Mouse (Mus musculus): ENCODE results near the gene Lefty1. TPM values are rescaled to one million over a fixed set of nuclear protein-coding genes. Genes with fewer than 3 reads are reported as not detected.
"Not testable (repeated sequence)": the region's sequence is repeated elsewhere in the genome, so short reads cannot be mapped to it uniquely, and the experiment has no call there.

The Lefty1 gene
- total RNA-seq, 4 experiments from 2014 or later, result 0.43 to 1.2 (median 0.65) TPM

DNA sequence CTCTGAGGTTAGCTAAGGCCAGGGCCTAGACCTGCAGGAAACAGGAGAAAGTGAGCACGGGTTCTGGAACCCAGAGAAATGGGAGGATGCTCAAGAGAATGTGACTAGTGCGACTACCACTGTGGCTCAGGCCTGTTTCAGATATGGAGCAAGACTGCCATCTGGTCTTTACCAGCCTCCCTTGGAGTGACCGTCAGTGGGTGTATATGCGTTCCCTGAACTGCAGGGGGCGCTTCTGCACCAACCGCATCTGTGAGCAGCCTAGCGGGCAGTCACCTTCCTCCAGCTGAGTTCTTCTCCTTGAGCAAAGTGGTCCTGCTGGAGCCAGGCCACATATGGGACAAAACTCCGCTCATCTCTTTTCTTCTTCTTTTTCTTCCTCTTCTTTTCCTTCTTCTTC lies 15.1 kb upstream of the Lefty1 start:
- no peak for DNase-seq (ENCODE audit: low spot score)

DNA sequence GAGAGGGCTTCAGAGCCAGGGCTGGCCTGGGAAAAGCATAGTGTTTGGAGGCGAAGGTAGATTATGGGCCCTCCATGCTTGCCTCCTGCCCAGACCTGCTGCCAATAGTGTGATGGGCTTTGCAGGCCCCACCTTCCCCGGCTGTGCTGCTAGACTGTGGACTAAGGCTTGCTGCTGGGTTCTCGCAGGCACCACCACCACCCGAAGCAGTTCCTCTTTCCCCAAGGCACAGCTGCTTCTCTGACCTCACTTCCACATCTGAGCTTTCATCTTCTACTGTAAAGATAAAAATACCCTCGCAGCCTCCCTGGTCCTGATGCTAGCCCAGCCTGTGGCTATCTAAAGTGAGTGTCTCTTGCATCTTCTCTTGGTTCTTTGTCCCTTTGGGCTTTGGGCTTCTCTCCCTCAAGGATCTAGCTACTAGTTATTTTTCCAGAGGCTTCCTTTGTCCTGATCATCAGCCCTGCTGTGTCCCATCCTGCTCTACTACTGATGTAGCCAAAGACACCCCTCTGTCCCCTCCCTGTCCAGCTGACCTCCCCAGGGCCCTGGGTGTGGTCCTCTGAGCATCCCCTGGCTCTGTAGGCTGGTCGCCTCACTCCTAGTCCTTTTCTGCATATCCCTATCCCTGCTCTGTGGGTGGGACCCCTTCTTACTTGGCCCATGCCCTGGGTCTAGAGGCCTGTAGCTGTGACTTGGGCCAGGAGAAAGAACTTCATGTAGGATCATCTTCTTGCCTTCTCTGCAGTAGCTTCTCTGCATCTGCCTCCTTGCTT lies 12.4 kb upstream of the Lefty1 start:
- DNase-seq (ENCODE audit: low spot score), result no peak

DNA sequence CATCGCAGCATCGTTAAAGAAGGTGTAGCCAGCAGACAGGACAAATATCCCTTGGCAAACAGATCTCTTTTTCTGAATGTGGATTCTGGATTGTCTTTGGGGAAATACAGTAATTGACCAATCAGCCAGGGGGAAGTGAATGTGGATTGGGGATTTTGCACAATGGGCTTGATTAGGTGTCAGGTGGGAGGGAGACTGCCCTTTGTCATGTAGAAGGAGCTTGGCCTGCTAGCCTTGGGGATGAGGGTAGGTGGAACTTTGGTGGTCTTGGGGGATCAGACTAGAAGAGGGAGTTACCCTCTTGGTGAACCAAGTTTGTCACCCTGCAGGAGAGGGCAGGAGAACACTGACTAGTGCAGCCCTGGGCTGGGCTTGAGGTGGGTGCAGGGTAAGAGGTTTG lies 10.1 kb upstream of the Lefty1 start:
- DNase-seq (ENCODE audit: low spot score), result no peak

DNA sequence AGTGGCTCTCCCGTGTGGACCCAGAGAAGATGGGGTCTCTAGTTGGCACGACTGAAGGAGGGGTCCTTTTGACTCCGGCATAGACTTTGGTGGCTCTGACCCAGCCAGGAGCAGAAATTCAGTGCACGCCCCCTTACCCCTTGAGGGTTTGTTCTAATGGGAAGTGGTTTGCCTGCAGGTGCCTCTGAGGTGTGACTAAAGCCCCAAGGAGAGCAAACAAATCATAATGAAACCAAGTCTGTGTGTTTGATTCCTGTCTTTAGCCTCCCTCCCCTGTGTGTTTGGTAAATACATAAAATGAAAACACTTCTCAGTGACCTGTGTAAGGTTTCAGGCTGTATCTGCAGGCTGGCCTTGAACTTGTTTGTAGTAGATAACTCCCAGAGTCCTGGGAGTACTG lies 8.5 kb upstream of the Lefty1 start:
- no peak for DNase-seq (ENCODE audit: low spot score)

DNA sequence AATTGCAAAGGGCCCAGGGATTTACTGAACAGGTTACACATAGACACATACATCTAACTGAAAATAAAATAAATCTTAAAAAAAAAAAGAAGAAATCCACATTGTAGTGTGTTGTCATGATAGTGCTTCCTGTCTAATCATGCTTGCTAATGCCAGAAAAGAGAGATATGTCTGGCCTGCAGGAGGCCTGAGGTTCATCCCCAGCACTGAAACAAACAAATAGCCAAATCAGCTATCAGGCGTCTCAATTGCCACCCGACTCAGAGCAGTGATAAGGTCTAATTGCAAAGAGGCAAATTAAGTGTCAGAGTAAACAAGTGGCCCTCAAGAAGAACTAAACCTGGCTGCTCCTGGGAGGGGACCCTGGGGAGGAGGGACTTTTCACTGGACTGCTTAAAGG lies 5.2 kb upstream of the Lefty1 start:
- no peak for DNase-seq (ENCODE audit: low spot score)

DNA sequence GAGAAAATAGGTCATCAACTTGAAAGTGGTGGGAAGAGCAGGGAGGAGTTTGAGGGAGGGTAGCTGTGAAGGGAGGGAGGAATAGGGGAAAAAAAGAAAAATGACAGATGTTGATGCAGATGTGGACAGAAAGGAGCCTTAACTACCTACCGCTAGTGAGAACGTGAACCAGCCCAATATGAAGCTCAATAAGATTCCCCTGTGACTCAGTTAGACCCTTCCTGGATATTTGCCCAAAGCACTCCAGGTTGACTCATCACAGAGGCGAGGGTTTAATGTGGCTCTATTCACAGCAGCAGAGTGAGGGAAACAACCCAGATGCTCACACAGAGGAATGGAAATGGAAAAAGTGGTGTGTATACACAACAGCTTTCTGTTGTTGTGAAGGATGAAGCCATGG lies 3.7 kb upstream of the Lefty1 start:
- no peak for DNase-seq (ENCODE audit: low spot score)

DNA sequence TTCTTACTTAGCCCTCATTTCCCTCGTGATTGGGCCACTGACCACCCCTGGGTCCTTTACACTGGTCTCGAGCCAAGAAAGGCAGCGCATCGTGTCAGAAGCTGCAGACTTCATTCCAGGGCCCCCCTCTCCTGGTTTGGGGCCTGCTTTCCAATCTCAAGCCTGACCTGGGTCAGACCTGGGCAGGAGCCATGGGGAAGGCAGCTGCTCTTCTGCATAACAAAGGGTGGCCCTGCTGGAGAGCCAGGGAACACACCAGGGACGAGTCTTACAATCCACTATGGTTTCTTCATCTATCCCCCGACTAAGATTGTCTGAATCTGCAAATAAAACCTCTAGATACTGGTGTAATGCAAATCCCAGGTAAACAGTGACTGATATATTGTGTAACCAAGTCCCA lies 1.2 kb upstream of the Lefty1 start:
- DNase-seq (ENCODE audit: low spot score), result no peak

DNA sequence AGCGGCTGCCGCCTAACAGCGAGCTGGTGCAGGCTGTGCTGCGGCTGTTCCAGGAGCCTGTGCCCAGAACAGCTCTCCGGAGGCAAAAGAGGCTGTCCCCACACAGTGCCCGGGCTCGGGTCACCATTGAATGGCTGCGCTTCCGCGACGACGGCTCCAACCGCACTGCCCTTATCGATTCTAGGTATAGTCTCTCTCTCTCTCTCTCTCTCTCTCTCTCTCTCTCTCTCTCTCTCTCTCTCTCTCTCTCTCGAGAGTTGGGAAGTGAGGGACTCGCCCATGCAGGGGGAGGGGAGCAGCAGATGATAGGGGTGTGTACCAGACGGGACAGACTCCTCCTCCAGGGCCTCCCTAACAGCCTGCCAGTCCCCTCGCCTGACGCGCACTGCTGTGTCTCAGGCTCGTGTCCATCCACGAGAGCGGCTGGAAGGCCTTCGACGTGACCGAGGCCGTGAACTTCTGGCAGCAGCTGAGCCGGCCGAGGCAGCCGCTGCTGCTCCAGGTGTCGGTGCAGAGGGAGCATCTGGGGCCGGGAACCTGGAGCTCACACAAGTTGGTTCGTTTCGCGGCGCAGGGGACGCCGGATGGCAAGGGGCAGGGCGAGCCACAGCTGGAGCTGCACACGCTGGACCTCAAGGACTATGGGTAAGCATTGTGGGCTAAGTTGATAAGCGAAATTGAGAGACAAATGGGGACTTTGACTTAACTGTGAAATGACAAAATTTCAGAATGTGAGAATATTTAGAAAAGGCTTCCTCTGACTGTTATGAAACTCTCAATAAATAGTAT lies 2.0 kb downstream of the Lefty1 start:
- DNase-seq (ENCODE audit: low spot score), result not testable (repeated sequence)

DNA sequence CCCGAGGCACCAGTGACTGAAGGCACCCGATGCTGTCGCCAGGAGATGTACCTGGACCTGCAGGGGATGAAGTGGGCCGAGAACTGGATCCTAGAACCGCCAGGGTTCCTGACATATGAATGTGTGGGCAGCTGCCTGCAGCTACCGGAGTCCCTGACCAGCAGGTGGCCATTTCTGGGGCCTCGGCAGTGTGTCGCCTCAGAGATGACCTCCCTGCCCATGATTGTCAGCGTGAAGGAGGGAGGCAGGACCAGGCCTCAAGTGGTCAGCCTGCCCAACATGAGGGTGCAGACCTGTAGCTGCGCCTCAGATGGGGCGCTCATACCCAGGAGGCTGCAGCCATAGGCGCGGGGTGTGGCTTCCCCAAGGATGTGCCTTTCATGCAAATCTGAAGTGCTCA lies 2.8 kb downstream of the Lefty1 start:
- not testable (repeated sequence) for DNase-seq (ENCODE audit: low spot score)

DNA sequence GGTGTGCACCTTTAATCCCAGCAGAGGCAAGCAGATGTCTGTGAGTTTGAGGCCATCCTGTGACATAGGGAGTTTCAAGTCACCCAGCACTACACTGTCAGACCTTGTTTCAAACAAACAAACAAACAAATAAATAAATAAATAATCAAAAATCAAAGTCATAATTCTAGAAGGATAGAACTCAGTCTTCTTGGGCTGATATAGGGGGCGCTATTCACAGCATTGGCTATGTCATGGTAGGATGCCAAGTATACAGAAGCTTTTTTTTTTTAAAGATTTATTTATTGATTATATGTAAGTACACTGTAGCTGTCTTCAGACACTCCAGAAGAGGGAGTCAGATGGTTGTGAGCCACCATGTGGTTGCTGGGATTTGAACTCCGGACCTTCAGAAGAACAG lies 4.0 kb downstream of the Lefty1 start:
- DNase-seq (ENCODE audit: low spot score), result not testable (repeated sequence)

DNA sequence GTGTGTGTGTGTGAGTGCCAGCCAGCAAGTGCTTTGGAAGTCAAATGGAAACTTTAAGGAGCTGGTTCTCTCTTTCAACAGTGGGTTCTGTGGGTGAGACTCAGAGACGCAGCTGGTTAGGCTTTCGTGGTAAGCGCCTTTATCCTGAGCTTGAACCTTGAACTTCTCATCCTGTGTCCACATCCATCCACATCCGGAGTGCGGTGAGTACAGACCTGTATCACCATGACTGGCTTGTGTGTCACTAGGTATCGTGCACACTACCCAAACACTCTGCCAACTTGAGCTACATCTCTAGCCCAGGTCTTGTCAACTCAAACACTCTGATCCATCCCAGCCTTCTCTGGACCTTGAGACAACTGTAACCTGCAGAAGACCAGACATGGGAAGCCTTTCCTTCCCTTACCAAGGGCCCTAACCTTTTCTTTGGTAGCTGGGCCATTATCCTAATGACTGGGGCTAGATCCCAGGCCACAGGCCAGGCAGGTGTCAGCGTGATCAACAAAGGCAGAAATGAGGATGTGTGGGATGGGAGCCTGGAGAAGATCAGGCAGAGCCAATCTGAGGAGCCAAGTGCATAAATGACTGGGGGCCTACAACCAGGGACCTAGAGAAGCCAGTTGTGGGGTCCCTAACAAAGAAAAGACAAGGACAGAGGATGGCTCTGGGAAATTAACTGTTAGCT lies 6.1 kb downstream of the Lefty1 start:
- no peak for DNase-seq (ENCODE audit: low spot score)

DNA sequence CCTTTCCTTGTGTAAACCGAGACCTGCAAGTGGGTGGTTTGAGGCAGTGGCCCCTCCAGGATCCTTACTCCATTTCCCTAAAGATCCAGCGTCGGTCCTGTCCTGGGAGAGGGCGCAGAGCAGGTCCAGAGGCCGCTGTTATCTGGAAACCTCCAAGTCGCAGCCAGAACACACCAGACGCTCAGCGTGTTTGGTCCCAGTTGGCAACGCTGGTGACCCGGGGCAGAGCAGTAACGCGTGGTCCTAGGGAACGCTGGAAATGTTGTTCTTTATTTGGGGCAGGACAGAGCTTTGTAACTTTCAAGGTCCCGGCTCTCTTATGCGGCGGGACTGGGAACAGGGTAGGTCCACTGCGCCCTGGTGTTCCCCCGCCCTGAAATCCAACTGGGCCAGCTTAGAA lies 6.9 kb downstream of the Lefty1 start:
- DNase-seq (ENCODE audit: low spot score), result no peak

DNA sequence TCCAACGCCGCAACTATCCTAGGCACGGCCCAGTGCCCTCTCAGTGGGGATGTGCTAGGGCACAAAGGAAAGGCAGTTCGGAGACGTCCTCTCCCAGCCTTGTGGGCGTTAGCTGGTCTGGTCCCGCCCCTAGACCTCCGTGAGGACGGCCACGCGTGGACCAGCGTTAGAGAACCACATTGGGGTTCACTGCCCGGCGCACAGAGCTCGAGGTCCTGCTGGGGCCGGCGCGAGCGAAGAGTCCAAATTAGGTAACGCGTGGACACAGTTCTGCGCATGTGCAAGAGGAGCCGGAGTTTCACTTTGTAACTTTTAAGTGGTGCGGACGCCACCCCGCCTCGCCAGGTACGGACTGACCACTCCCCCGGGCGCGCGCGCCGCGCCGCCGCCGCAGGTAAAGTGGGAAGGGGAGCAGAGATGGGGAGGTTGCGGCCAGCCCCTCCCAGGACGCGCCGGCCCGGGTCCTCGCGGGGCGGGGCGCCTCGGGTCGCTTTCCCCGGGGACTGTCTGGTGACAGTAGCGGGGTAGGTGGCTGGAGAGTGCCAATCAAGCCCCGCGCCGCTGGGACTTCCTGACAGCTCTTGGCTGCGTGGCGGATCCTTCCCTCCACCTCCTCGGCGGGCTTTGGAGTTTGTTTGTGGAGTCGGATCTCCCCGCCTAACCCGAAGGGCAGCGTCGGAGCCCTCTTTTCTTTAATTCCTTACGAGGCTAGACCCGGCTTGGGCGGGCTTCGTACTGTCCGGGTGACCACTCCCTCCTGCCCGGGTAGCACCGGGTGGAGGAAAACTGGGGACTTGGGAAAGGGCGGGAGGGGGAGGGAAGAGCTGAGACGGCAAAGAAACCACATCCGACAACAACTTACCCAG lies 7.6 kb downstream of the Lefty1 start, which contains the start of gene Tmem63a:
Tmem63a (plus strand) TSS at position 179 of the 866 bp plus-strand sequence.
- peak; percentile 80 for DNase-seq (ENCODE audit: low spot score)

DNA sequence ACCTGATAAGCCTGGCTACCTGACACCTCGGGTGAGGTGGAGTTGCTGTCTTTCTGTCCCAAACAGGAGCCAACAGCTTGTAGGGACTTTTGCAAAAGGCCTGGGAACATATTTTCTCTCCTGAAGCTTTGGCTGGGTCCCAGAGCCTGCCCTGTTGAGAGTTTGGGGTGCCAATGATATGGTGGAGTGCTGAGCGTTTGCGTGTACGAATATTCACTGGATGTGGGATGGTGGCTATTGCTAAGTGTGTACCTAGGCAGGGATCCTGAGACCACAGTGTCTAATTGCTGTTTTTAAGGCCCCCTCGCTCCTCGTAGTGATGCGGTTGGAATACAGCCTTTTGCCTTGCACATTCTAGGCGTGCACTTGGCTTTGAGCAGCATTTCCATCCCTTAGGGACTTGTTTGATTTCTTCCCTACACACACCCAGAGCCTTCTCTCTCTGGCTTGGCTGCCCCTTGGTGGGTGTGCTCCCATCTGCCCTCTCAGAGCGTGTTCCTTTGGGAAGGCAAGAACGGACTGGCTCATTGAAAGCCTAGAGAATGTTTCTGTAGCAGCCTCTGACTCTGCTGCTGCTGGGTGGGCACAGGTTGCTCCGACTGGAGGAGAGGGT lies 8.3 kb downstream of the Lefty1 start:
- no peak for DNase-seq (ENCODE audit: low spot score)

DNA sequence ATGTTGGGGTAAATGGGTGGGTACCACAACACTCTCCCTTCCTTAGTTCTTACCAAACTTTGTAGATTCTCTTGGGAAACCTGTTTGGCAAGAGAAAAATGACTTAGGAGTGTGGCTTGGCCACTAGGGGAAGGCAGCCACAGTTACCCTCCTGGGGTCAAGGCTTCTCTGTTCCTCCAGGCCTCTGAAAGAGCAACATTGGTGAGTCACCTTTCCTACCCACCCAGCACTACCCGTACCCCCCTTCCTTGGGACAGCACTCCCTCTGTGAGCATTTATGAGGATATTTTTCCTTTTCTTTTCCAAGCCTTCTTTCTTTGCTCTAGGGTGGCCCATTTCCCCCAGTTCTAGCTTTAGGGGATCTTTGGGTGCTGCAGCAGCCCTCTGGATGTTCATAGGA lies 9.1 kb downstream of the Lefty1 start:
- DNase-seq (ENCODE audit: low spot score), result no peak

DNA sequence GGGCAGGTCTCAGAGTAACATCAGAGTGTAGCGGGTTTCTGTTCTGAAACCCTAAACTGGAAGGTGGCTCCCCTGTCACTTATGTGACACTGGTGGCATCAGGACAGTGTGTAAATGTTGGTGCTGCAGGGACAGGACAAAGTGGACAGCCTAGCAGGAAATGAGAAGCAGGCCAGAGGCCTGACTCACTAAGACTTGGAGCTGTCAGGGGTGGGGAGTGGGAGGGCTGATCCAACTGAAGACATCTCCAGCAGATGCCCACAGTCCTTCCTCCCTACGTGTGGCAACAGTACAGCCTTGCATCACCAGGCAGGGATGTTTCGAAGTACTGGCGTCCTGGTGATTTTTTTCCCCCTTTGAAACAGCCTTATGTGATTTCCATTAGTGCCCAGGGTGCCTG lies 9.7 kb downstream of the Lefty1 start:
- DNase-seq (ENCODE audit: low spot score), result no peak

DNA sequence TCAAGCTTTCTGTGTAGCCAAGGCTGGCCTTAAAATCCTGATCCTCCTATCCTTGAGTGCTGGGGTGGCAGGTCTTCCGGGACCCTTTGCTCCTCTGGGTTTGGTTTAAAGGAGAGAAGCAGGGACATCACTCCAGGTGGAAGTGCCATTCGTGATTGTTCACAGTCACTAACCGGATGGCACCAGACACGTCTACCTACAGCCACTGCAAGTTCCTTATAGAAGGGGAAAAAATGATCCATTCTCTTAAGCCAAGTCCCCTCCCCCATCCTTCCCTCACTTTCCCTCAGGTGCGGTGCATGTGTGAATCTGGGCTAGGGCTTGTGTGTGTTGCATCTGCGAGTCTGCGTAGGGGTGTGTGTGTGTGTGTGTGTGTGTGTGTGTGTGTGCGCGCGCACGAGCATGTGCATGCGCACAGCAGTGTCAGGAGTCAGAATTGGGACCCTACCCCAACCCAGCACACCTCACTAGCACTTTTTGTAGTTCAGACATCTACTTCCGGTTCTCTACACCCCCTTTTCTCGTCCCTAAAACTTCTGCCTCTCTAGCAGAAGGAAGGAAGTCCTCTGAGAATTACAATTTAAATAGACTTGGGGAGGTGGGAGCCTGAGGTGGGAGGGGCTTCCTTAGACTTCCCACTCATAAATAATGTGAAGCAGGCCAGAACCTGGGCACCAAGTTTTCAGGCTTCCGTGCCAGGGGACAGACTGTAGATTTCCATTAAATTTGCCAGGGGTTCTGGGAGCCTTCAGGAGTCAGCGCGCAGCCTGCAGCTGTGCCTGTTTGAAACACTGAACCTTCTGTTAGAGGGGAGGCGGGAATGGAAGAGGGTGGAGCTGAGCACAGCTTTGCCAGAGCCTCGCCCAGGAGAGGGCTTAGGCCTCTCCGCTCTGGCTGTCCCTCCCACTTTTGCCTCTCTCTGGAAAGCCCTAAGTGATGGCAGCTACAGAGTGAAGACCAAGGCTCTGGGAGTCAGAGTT lies 10.5 kb downstream of the Lefty1 start:
- DNase-seq (ENCODE audit: low spot score), result peak; percentile 52

DNA sequence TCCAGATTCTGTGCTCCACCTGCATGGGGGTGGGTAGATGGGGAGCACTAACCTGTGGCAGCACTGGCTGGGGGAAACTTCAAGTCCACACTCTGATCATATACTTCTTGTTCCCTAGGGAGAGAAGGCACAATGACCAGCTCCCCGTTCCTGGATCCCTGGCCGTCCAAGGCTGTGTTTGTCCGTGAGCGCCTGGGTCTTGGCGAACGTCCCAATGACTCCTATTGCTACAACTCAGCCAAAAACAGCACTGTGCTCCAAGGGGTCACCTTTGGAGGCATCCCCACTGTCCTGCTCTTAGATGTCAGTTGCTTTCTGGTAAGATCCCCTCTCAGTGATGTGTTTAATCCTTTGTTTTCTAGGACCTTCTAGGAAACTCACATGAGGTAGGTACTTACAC lies 11.6 kb downstream of the Lefty1 start:
- no peak for DNase-seq (ENCODE audit: low spot score)

DNA sequence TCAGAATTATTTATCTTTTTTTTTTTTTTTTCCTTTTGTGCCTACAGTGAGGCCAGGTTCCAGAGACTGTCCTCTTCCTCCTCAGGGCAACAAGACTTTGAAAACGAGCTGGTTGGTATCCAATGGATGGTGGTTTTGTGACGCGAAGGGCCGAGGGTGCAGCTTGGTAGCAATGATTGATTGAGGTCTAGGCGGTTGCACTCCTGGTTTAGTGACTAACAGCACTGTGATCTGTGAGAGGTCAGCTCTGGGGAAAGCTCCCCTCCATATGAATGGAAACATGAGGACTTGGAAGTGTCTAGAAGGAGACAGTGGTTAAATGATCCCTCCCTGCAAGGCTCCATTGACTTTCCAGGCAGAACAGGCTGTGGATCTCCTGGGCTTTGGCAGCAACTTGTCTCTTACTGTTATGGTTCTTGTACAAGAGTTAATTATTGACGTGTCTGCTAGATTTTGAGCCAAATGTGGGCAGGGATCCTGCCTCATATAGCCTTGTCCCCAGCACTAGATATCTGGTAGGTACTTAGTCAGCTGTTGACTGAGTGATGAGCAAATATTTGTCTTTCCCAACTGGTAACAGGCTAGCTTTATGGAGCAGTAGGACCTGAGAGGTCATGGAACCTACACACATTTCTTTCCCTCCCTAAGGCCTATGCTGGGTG lies 17.4 kb downstream of the Lefty1 start:
- no peak for DNase-seq (ENCODE audit: low spot score)
